Mouse (Mus musculus) left cerebral cortex, adult 2 months (tissue): ENCODE measurements around the gene Palm2. TPM values are rescaled to one million over a fixed set of nuclear protein-coding genes. Genes with fewer than 3 reads are reported as not detected.
A peak's percentile ranks its signal among the peaks of the same experiment; 100 is the strongest.

Experiments used
- DNase-seq, 2 experiments: peaks; one replicate each; pipeline ENCODE4 v3.0.0; 2021 to 2022; ENCODE audit warnings: low spot score in 2 of 2, mixed read lengths in 1 of 2; ENCODE audit errors: extremely low spot score in 1 of 2
- H3K27ac ChIP-seq: fragments of 200-600 bp; 2 replicates; pipeline ENCODE4 v1.8.1; 2022
- H3K4me3 ChIP-seq: fragments of 200-600 bp; 2 replicates; pipeline ENCODE4 v1.8.1; 2022
- CTCF ChIP-seq: fragments of 200-600 bp; IDR thresholded peaks from 2 replicates; pipeline ENCODE4 v1.8.1; 2022; ENCODE audit warnings: antibody characterized with exemption, mild to moderate bottlenecking, moderate library complexity
- intact Hi-C: fragments of 180-260 bp; cut with DNase I; formaldehyde crosslinking; loops from one replicate; pipeline ENCODE4 v1.15.1; 2025
- total RNA-seq, 2 experiments: library from RNA; stranded (reverse); gene quantifications; 2 replicates each; pipeline ENCODE4 v1.2.3; 2021

Gene Palm2
- total RNA-seq, 2 experiments from 2014 or later, result 60.4 to 64.3 TPM

GRCm38 (mm10) chr4:57515356-57515755, 81.3 kb downstream of the Palm2 start:
- intact Hi-C loops, result no loop called here
- TF ChIP-seq CTCF, result no peak
- Histone ChIP-seq H3K27ac (no peak overlapping the region), H3K4me3 (no peak overlapping the region)
- no peak for DNase-seq

DNA sequence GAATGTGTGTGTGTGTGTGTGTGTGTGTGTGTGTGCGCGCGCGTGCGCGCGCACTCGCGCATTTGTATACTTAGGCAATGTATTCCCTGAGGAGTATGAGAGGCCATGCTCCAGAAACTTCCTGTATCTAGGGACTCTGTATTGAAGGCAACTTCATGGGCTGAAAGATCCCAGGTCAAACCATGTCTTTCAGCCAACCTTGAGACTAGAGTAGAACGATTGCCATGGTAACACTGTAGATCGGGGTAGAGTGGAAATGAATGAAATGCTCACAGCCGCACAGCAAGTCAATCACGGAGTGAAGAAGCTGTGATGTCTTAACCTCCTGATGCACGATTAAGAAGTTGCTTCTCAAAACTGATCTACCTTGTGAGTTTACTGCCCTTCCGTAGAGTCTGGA, 89.4 kb downstream of the Palm2 start:
- Histone ChIP-seq H3K27ac (no peak overlapping the region), H3K4me3 (no peak overlapping the region)
- DNase-seq, result no peak
- TF ChIP-seq CTCF, result no peak
- intact Hi-C loops, result no loop called here

DNA sequence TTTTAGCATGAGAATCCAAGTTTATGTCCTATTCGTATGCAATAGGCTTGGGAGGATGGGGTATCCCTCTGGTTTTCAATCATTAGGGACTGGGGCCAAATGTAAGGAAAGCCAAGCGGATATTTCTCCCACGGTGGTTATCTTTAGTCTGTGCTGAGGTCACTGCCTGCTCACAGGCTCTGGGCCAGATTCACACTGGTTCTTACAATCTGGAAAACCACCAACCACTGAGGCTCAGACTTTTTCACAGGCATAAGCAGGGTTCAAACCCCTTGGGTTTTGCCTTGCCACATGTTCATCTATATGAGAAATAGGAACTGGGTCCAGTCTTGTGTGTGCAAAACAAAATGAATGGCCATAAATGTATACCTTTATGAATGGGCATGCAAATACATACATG, 90.4 kb downstream of the Palm2 start:
- intact Hi-C loops, result no loop called here
- DNase-seq, result no peak
- Histone ChIP-seq H3K27ac (no peak overlapping the region), H3K4me3 (no peak overlapping the region)
- no peak for TF ChIP-seq CTCF

- intact Hi-C loops, result no loop called here
- no peak overlapping the region for H3K27ac ChIP-seq
- no peak for TF ChIP-seq CTCF
- no peak for DNase-seq
- H3K4me3 ChIP-seq, result no peak overlapping the region
Measured at GRCm38 (mm10) chr4:57525221-57526011, 91.4 kb downstream of the Palm2 start.

- intact Hi-C loops, result no loop called here
- no peak for TF ChIP-seq CTCF
- DNase-seq, result no peak
- Histone ChIP-seq H3K4me3 (no peak overlapping the region), H3K27ac (no peak overlapping the region)
Measured at GRCm38 (mm10) chr4:57528296-57528695, 94.2 kb downstream of the Palm2 start.

DNA sequence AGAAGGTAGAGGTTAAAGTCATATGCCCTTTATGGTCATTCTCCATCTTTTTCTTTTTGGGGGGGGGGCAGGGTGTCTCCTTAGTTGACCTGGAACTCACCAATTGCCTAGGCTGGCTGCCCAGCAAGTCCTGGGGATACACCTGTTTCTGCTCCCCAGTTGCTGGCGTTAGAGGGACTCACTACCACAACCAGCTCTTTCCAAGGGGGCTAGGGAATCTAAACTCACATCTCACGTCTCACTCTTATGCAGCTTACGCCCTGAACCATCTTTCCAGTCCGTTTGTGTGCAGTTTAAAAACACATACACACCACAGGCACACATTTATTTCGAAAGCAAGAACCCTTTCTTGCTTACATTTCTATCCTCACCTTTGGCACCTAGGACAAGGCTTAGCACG, 99.6 kb downstream of the Palm2 start:
- TF ChIP-seq CTCF, result no peak
- no peak overlapping the region for H3K27ac ChIP-seq
- no peak overlapping the region for H3K4me3 ChIP-seq
- DNase-seq, result no peak
- intact Hi-C loops, result no loop called here

- Histone ChIP-seq H3K27ac (no peak overlapping the region), H3K4me3 (no peak overlapping the region)
- no peak for DNase-seq
- intact Hi-C loops, result no loop called here
- TF ChIP-seq CTCF, result no peak
Measured at GRCm38 (mm10) chr4:57534232-57534631, 100.2 kb downstream of the Palm2 start.

GRCm38 (mm10) chr4:57535087-57535486, 101.0 kb downstream of the Palm2 start:
- intact Hi-C loops, result no loop called here
- peak; percentile 43 for TF ChIP-seq CTCF

DNA sequence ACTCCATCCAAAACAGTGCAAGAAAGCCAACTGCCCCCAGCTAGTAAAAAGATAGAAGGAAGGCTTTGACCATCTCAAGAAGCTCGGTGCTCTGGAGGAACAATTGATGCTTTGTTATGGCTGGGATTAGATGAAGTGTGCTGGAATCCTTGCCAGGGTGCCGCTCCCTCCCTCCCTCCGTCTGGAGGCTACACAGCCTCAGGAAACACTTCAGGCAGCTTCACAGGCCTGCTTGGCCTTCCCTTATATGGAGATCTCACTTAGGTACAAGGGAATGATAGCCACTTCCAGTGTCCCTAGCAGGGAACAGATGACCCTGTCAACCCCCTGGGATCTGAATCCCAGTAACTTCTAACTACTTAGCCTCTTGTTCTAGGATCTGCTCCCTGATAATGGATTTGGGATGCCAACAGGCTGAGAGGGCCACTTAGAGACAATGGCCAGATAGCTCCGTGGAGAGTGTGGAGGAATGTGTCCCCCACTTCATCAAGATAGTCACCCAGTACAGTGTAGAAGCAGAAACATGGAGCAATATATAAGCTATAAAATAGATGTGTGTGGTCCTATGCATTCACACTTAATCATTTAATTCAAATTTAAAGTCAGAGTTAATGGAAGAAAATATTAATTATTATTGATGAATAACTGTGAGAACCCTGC, 104.1 kb downstream of the Palm2 start:
- TF ChIP-seq CTCF, result no peak
- Histone ChIP-seq H3K4me3 (no peak overlapping the region), H3K27ac (no peak overlapping the region)
- intact Hi-C loops, result no loop called here
- DNase-seq, result no peak

More at GRCm38 (mm10) chr4:57535087-57535486, 101.0 kb downstream of the Palm2 start:
- DNase-seq, result no peak
- Histone ChIP-seq H3K4me3 (no peak overlapping the region), H3K27ac (no peak overlapping the region)

DNA sequence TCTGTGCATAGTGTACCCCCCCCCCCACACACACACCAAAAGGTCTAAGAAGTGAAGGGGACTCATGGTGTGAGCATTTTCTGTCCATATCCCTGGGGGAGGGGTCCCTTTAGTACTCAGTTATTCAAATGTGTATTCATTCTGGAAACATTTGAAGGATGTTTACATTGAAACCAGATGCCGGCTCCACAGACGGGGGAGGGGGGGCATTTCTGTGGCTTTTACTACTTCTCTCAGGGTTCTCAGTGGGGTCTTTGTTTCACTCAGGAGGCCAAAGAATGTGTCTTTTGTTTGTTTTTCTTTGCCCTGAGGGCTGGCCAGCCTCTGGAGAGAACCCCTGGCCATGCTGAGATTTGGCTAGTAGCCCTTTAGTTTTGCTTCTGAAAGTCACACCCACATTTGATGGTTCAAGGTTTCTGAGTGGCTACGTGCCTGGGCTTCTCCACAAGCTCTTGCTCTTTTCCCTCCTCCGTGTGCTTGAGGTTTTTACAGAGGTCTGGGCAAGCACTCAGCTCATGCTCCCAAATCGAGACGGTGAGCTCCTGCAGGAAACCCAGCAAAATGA, 109.7 kb downstream of the Palm2 start:
- Histone ChIP-seq H3K27ac (no peak overlapping the region), H3K4me3 (no peak overlapping the region)
- no peak for TF ChIP-seq CTCF
- no peak for DNase-seq
- intact Hi-C loops, result no loop called here

DNA sequence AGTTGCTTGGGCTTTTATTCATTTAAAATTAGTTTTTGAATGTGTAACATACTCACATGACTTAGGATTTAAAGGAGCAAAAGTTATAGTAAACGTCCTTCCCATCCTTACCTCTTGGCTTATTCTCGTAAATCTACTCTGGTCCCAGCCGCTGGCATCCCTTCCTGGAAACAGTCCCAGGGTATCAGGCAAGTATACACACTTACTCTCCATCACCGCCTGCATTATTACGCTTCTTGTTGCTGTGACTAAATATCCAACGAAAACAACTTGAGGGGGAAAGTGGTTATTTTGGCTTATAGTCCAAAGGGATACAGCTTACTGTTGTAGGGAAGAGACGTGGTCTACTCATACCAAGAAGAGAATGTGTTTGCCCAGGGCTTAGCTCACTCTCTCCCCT, 113.7 kb downstream of the Palm2 start:
- no peak for TF ChIP-seq CTCF

DNA sequence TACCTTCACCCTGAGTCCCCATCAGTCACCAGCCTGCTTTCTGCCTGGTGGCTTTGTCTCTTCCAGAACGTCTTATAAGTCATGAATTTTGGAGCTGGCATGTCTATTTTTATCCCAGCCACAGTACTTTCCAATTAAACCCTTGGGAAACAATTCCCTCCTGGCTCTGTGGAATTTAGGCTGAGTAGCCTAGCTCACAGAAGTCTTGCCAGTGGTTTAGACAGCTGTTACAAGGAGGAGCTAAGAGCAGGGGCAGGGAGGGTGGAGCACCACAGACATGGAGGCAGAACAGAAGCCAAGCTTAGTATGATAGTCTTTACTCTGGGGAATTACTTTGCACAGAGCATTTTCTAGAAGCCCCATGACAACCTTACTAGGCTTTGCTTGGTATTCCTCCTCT, 116.2 kb downstream of the Palm2 start:
- DNase-seq, result no peak
- TF ChIP-seq CTCF, result no peak
- intact Hi-C loops, result no loop called here
- Histone ChIP-seq H3K4me3 (no peak overlapping the region), H3K27ac (no peak overlapping the region)

More for the DNA sequence above, 113.7 kb downstream of the Palm2 start:
- Histone ChIP-seq H3K4me3 (no peak overlapping the region), H3K27ac (no peak overlapping the region)
- no peak for DNase-seq
- intact Hi-C loops, result no loop called here
